Mouse (Mus musculus) heart, embryonic 16.5 days (tissue): ENCODE measurements around the gene Cstf1. TPM values are rescaled to one million over a fixed set of nuclear protein-coding genes. Genes with fewer than 3 reads are reported as not detected.
A peak's percentile ranks its signal among the peaks of the same experiment; 100 is the strongest.

Experiments
- ATAC-seq: fragments of 200-750 bp; cut with Nextera tagmentation; replicated peaks from 2 replicates; pipeline ENCODE4 v1.8.0; 2017; ENCODE audit warnings: moderate number of reproducible peaks; ENCODE audit not compliant: insufficient read depth, low FRiP score; ENCODE audit errors: extremely low read depth
- H3K27ac ChIP-seq: fragments of 300-500 bp; sonication (generic); 2 replicates; pipeline ENCODE4 v1.5.1; 2014; ENCODE audit warnings: mild to moderate bottlenecking, low read length, control low read depth, moderate library complexity
- H3K27me3 ChIP-seq: fragments of 300-500 bp; sonication (generic); 2 replicates; pipeline ENCODE4 v1.6.1; 2014; ENCODE audit warnings: low read length, mixed read lengths; ENCODE audit not compliant: control insufficient read depth, insufficient read depth
- H3K36me3 ChIP-seq: fragments of 300-500 bp; sonication (generic); 2 replicates; pipeline ENCODE4 v1.6.1; 2014; ENCODE audit not compliant: control insufficient read depth, insufficient read depth
- H3K4me1 ChIP-seq: fragments of 300-500 bp; sonication (generic); 2 replicates; pipeline ENCODE4 v1.6.1; 2014; ENCODE audit warnings: low read length, mixed read lengths; ENCODE audit not compliant: control insufficient read depth, insufficient read depth
- H3K4me2 ChIP-seq: fragments of 300-500 bp; sonication (generic); 2 replicates; pipeline ENCODE4 v1.6.1; 2014; ENCODE audit warnings: low read depth, mild to moderate bottlenecking, control low read depth, low read length
- H3K4me3 ChIP-seq: fragments of 300-500 bp; sonication (generic); 2 replicates; pipeline ENCODE4 v1.5.1; 2014; ENCODE audit warnings: mild to moderate bottlenecking, control low read depth, low read length
- H3K9ac ChIP-seq: fragments of 300-500 bp; sonication (generic); 2 replicates; pipeline ENCODE4 v1.6.1; 2014; ENCODE audit warnings: low read length, control low read depth
- H3K9me3 ChIP-seq: fragments of 300-500 bp; sonication (generic); replicated peaks from 2 replicates; pipeline ENCODE4 v1.6.1; 2016; ENCODE audit warnings: low read length; ENCODE audit not compliant: control insufficient read depth
- WGBS: fragments of 180-500 bp; shearing (Covaris S2); extraction: QIAGEN DNeasy Blood & Tissue Kit; methylation state at CpG from one replicate; pipeline ENCODE4 v1.1.7; 2014; 5-methylcytosine and 5-hydroxymethylcytosine counted together
- polyA plus RNA-seq: library from polyadenylated mRNA; unstranded; fragments of >200 nt; fragmentation: Nextera tagmentation; extraction: Ambion mirVana; gene quantifications from 2 replicates; pipeline ENCODE4 v1.2.1, GENCODE M21; 2015

The Cstf1 gene
- polyA plus RNA-seq, 1 experiment from 2014 or later, result 32.2 TPM

GRCm38 (mm10) chr2:172344669-172345068, 25.8 kb upstream of the Cstf1 start:
- peak overlapping the region; percentile 75 for H3K4me3 ChIP-seq
- no peaks in the 10 kb centered on the region; the same call in 1 of the 2 replicates for H3K9me3 ChIP-seq
- no peaks in the 10 kb centered on the region for H3K36me3 ChIP-seq
- no peak for ATAC-seq
- H3K27ac ChIP-seq, result peak overlapping the region; percentile 7; the same call in 1 of the 2 replicates
- H3K4me2 ChIP-seq, result peak overlapping the region; percentile 73
- no peak overlapping the region for H3K9ac ChIP-seq
- WGBS, result 31% methylated on average over 5 of the region's 5 CpGs
- no peaks in the 10 kb centered on the region for H3K27me3 ChIP-seq
- peaks cover 11% of the 10 kb centered on the region for H3K4me1 ChIP-seq

DNA sequence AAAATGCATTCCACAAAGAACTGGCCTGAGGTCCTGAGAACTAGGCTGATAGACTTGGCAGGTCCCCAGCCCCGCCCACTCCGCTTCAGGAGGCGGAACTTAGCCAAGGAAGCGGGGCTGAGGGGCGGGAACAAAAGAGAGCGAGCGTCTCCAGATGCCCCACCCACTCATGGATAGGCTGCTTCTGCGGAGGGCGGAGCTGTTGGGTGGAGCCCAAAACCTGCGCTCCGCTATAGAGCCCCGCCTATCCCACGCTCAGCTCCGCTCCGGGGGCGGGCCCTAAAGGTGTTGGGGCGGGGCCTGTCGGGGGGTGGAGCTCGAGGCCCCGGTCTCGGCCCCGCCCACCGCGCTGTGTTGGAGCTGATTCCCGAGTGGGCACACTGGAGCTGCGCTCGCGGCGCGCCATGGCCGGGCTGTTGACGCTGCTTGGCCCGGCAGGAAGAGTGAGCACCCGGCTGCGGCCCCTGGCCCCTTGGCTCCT, 25.2 kb upstream of the Cstf1 start, which contains the start of gene Fam210b:
Fam210b (plus strand) TSS at position 308 of the 481 bp plus-strand sequence.
- WGBS, result under 1% methylated on average over 35 of the region's 35 CpGs
- H3K36me3 ChIP-seq, result no peaks in the 10 kb centered on the region
- H3K9ac ChIP-seq, result peak within 1 kb of the TSS; percentile 75
- H3K4me3 ChIP-seq, result peak within 1 kb of the TSS; percentile 75
- H3K27me3 ChIP-seq, result no peaks in the 10 kb centered on the region
- ATAC-seq, result peak; percentile 97
- H3K27ac ChIP-seq, result peak within 1 kb of the TSS; percentile 23
- peaks cover 11% of the 10 kb centered on the region for H3K4me1 ChIP-seq
- H3K9me3 ChIP-seq, result no peaks in the 10 kb centered on the region; the same call in 1 of the 2 replicates
- peak within 1 kb of the TSS; percentile 73 for H3K4me2 ChIP-seq

- peak overlapping the region; percentile 73 for H3K4me2 ChIP-seq
- H3K9me3 ChIP-seq, result no peaks in the 10 kb centered on the region; the same call in 1 of the 2 replicates
- peaks cover 11% of the 10 kb centered on the region for H3K4me1 ChIP-seq
- ATAC-seq, result no peak; the same call in 1 of the 2 replicates
- peak overlapping the region; percentile 75 for H3K9ac ChIP-seq
- WGBS, result 9% methylated on average over 31 of the region's 31 CpGs
- no peaks in the 10 kb centered on the region for H3K36me3 ChIP-seq
- peak overlapping the region; percentile 75 for H3K4me3 ChIP-seq
- peak overlapping the region; percentile 23; the same call in 1 of the 2 replicates for H3K27ac ChIP-seq
- H3K27me3 ChIP-seq, result no peaks in the 10 kb centered on the region
Measured at GRCm38 (mm10) chr2:172346034-172346929, 24.2 kb upstream of the Cstf1 start.

DNA sequence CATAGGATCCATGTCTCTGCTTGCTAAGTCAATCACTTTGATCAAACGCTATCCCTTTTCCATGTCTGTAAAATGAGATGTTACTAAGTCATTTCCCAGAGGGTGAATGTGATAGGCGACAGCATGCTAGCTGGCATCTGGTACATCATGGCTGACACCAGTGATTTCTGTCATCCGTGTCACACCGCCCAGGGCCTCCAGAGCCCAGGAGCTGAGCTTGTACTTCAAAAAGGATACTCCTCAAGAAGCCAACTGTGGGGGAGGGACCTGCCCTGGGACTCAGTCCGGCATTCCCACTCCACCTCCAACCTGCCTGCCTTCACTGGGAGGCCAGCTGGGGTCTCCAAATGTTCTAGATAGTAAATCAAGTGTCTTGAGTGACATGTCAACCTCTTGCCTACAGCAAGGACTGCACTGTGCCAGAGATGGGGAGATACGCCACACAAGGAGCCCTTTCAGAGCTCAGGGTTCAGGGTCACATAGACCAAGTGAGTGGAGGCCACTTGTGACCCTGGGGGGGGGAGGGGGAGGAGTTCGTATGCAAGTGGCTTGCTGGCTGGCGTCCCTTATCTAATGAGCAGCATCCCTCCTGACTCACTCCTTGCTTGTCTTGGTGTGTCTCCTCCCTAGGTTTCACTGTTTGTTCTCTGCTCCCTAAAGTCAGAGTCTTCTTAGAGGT, 23.4 kb upstream of the Cstf1 start:
- no peak overlapping the region for H3K9ac ChIP-seq
- H3K9me3 ChIP-seq, result no peaks in the 10 kb centered on the region; the same call in 1 of the 2 replicates
- peak overlapping the region; percentile 75; the same call in 1 of the 2 replicates for H3K4me3 ChIP-seq
- peak overlapping the region; percentile 73 for H3K4me2 ChIP-seq
- ATAC-seq, result no peak
- WGBS, result 59% methylated on average over 8 of the region's 8 CpGs
- no peak overlapping the region for H3K27ac ChIP-seq
- peaks cover 11% of the 10 kb centered on the region for H3K4me1 ChIP-seq
- no peaks in the 10 kb centered on the region for H3K36me3 ChIP-seq
- H3K27me3 ChIP-seq, result no peaks in the 10 kb centered on the region

GRCm38 (mm10) chr2:172348297-172348950, 22.1 kb upstream of the Cstf1 start:
- H3K4me1 ChIP-seq, result peaks cover 11% of the 10 kb centered on the region

GRCm38 (mm10) chr2:172349776-172350175, 20.7 kb upstream of the Cstf1 start:
- ATAC-seq, result no peak
- no peaks in the 10 kb centered on the region for H3K27me3 ChIP-seq
- 81% methylated on average over 14 of the region's 14 CpGs for WGBS
- 0 out of 2 replicates have a peak, but pooled peaks cover 5% of the 10 kb centered on the region for H3K36me3 ChIP-seq
- peaks cover 8% of the 10 kb centered on the region for H3K4me1 ChIP-seq
- no peak overlapping the region for H3K4me2 ChIP-seq
- H3K27ac ChIP-seq, result no peak overlapping the region
- no peaks in the 10 kb centered on the region for H3K9me3 ChIP-seq
- no peak overlapping the region for H3K9ac ChIP-seq
- no peak overlapping the region for H3K4me3 ChIP-seq

More at GRCm38 (mm10) chr2:172348297-172348950, 22.1 kb upstream of the Cstf1 start:
- H3K27me3 ChIP-seq, result no peaks in the 10 kb centered on the region
- no peaks in the 10 kb centered on the region; the same call in 1 of the 2 replicates for H3K9me3 ChIP-seq
- 0 out of 2 replicates have a peak overlapping the region, but pooled peaks have one; percentile 21 for H3K27ac ChIP-seq
- H3K4me3 ChIP-seq, result no peak overlapping the region
- 36% methylated on average over 3 of the region's 3 CpGs for WGBS
- no peak for ATAC-seq
- H3K9ac ChIP-seq, result no peak overlapping the region
- no peak overlapping the region for H3K4me2 ChIP-seq
- H3K36me3 ChIP-seq, result 0 out of 2 replicates have a peak, but pooled peaks cover 5% of the 10 kb centered on the region

DNA sequence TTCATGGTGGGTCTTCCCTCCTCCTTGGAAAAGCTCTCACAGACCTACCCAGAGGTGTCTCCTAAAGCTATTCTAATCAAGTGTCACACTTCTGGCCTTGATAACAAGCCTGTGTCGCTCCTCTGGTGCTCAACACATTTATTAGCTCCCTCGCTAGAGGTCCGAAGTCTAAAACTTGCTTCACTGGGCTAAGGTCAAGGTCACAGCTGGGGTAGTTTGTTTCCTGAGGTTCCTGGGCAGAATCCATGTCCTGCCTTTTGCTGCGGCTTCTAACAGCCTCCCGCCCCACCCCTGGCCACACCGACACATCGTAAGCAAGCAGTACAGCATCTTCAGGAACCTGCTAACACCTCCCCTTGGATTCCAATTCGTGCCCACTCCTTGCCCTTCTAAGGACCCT, 19.7 kb upstream of the Cstf1 start:
- Histone ChIP-seq H3K4me1 (peaks cover 8% of the 10 kb centered on the region), H3K27me3 (no peaks in the 10 kb centered on the region), H3K27ac (no peak overlapping the region), H3K9ac (no peak overlapping the region), H3K4me3 (no peak overlapping the region), H3K4me2 (no peak overlapping the region), H3K36me3 (peaks cover 14% of the 10 kb centered on the region), H3K9me3 (no peaks in the 10 kb centered on the region)
- ATAC-seq, result no peak
- WGBS, result 59% methylated on average over 8 of the region's 8 CpGs

DNA sequence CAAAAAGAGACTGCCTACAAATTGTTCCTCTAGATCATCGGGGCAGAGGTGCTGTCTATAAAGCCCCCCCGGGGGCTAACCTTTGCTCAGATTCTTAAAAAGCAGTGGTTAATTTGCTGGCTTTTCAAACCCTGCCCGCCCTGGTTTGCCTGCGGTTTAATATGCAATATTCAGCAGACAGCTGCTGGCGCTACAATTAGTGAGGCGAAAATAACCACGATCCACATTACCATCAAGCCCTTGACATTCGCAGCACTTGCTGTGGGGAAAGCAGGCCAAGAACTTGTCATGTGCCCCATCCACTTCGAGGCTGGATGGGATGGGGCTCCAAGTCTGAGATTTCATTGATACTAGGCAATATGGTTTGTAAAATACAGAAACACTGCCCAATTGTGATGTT, 17.3 kb upstream of the Cstf1 start:
- H3K36me3 ChIP-seq, result peaks cover 35% of the 10 kb centered on the region
- no peaks in the 10 kb centered on the region for H3K27me3 ChIP-seq
- H3K9ac ChIP-seq, result no peak overlapping the region
- H3K4me2 ChIP-seq, result no peak overlapping the region
- WGBS, result 80% methylated on average over 9 of the region's 9 CpGs
- no peak overlapping the region for H3K4me3 ChIP-seq
- no peaks in the 10 kb centered on the region for H3K9me3 ChIP-seq
- ATAC-seq, result no peak
- H3K4me1 ChIP-seq, result peaks cover 3% of the 10 kb centered on the region
- no peak overlapping the region for H3K27ac ChIP-seq
